Mouse (Mus musculus): ENCODE measurements around the gene Fam227b.

Gene Fam227b

GRCm38 (mm10) chr2:126062876-126063275 is 88.9 kb downstream of the Fam227b start:
- no peak for DNase-seq (ENCODE audit: extremely low read depth, insufficient read length, low spot score)

GRCm38 (mm10) chr2:126061037-126061773 is 90.6 kb downstream of the Fam227b start:
- no peak for DNase-seq (ENCODE audit: extremely low read depth, insufficient read length, low spot score)

GRCm38 (mm10) chr2:126060595-126060994 is 91.2 kb downstream of the Fam227b start:
- no peak for DNase-seq (ENCODE audit: extremely low read depth, insufficient read length, low spot score)

GRCm38 (mm10) chr2:126053657-126054056 is 98.1 kb downstream of the Fam227b start:
- DNase-seq (ENCODE audit: extremely low read depth, insufficient read length, low spot score) = no peak

- DNase-seq (ENCODE audit: extremely low read depth, insufficient read length, low spot score) = no peak
These were observed 98.9 kb downstream of the Fam227b start for GRCm38 (mm10) chr2:126052749-126053557.

DNA sequence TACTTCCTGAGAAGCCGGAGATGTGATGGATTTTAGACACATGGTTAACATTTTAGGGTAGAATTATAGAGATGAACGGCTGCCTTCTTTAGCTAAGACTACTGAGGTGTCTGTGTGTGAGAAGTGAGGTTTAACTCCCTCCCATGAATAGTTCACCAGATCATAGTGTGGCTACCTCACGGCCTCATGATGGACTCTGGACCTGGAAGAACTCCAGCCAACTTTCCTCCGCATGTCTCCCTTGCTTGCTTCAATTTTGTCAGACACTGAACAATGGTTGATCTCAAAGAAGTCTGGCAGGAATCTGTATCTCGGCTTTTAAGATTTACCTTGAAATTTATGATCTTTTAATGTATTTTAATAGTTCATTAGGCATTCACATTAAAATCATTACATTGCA is 106.2 kb downstream of the Fam227b start:
- DNase-seq (ENCODE audit: extremely low read depth, insufficient read length, low spot score) = no peak

- no peak for DNase-seq (ENCODE audit: extremely low read depth, insufficient read length, low spot score)
These were observed 109.1 kb downstream of the Fam227b start for GRCm38 (mm10) chr2:126042674-126043073.

DNA sequence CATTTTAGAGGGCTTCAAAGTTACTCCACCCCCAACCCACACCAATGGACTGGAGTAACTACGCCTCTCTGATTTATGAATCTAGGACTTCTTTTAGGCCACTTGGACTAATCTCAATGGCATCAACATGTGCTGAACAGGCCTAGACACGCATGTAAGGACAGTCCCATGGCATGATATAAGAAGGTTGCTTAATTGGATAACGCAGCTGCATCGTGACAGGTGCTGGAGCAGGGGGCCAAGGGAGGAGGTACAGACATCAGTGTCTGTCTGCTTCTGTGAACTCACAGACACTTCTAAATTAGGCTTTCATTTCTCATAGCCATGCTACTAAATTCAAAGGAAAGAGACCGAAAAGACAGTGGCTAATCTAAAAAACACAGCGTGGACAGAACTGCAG is 110.6 kb downstream of the Fam227b start:
- no peak for DNase-seq (ENCODE audit: extremely low read depth, insufficient read length, low spot score)

- no peak for DNase-seq (ENCODE audit: extremely low read depth, insufficient read length, low spot score)
These were observed 111.2 kb downstream of the Fam227b start for GRCm38 (mm10) chr2:126040651-126041050.

DNA sequence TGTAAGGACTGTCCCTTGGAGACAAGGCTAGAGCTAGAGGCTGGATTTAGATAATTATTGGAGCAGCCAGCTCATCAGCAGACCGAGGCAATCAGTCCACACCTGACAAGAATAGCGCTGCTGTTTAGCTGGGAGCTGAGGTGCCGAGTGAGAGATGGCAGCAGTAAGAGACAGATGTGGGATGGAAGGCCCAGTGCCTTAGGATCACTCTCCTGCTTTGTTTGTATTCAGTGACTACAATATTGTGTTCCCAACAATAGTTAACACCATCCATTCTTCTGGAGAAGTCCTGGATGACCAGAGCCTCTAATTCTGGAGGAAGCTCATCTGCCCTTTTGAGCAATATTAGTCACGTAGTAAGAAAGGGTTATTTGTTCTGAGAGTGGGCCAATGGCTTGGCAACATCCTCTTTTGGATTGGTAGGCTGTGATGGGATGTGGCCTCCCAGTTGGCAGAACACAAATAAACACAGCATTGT is 112.4 kb downstream of the Fam227b start:
- peak; percentile 34 for DNase-seq (ENCODE audit: extremely low read depth, insufficient read length, low spot score)

GRCm38 (mm10) chr2:126038221-126039000 is 113.4 kb downstream of the Fam227b start:
- no peak for DNase-seq (ENCODE audit: extremely low read depth, insufficient read length, low spot score)

DNA sequence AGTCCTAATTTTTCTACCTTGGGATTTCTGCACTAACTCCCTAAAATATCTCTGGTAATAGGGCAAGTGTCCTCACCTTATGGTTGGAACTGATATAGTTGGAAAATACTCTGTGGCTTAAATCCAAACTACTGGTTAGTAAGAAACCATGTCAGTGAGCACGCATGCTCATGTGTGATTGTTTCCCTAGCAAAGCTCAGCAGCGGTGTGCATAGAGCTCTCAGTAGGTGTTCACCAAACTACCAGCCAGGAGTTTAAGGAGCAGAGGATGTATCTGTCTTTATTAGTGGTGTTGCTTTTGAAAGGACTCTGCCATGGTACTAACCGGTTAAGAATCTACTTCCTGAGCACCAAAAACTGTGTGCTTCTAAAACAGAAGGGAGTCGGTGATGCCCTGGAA is 115.7 kb downstream of the Fam227b start:
- DNase-seq (ENCODE audit: extremely low read depth, insufficient read length, low spot score) = no peak

DNA sequence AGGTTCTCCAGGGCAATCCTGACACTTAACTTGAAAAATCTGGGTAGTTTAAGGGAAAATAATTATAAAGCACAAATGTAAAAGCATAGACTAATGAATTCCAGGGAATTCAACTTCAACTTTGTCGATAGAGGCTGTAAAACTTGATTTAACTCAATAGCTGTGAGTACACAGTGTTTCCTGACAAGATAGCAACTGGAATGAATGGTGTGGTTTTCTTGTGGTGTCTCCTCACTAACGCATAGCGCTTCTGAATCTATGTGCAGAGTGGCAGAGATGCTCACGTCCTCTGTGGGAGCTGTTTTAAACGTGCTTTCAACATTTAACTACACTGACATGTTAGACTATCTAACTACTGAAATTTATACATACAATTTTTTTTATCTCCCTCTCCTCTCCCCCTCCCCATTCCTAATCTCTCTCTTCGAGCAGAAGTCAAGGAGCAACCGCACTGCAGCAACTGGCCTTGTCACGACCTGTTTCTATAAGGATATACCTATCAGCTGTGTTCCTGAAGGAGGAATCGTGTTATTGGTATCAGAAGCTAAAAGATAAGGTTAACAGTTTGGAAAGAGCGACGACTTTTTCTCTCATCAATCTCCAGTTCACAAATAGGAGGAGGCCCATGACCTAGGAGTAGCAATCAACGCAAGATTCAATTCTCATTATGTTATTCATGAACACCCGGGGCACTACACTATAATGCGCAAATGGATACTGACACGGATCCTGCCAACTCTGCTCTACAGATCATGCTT is 116.6 kb downstream of the Fam227b start:
- DNase-seq (ENCODE audit: extremely low read depth, insufficient read length, low spot score) = no peak

DNA sequence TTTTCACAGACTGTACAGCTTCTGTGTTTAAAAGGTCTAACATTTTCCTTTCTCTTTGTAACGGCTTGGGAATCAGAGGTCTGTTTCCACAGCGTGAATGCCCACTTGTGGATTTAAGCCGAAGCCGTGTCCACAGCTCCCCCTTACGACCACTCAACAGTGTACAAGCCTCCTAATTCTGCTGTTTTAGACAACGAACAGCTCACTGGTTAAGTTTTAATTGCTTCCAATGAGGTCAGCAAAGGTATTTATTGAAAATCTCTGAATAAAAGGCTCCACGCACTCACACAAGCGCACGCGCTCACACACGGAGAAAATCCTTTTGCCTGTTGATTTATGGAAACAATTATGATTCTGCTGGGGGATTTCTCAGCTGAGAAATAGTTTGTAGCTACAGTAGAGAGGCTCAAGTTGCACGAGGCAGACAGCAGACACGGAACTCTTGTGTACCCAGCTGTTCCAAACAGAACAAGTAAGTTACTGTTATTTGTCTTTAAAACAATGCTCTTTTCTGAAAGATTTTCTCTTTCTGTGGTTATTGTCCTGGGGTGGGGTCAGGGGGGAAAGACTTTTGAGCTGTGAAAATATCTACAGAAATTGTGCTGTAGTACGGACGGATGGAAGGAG is 117.3 kb downstream of the Fam227b start, which contains the start of gene Fgf7:
TSS of gene Fgf7 (plus strand) at position 280 of the 627 bp plus-strand sequence.
- DNase-seq (ENCODE audit: extremely low read depth, insufficient read length, low spot score) = no peak

DNA sequence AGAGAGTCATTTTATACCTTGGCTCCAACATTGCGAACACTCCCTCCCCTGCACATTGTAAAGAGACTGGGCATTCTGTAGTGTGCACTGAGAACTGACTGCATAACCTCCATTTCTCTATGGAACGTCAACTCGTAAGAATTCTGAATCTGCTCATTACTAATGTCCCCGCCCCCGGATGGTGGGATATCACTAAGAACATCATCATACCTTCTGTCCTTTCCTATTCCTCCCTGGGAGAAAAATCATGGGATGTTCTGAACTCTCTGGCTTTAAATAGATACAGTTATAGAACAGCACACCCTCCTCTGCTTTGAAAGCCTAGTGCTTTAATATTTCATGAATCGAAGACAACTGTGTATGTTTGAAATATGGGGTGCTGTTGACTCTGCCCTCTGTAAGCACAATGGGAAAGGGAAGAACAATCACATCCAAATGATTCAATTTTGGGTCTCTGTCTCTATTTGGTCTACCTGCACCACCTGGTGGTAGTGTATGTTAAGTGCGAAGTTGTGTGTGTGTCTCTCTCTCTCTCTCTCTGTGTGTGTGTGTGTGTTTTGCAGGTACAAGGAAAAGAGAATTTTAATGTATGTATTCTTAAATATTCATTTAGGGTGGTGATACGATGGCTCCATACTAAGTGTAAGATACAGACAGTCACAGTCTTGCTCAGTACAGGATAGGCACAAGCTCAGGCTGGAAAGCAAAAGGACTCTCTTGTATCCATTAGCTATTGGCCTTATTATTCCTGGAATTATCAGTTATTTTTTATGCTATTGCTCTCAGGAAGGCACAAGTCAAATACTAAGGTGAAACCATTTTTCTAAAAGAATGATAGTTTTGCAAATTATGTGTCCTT is 118.5 kb downstream of the Fam227b start:
- peak; percentile 23 for DNase-seq (ENCODE audit: extremely low read depth, insufficient read length, low spot score)

- peak; percentile 70 for DNase-seq (ENCODE audit: extremely low read depth, insufficient read length, low spot score)
These were observed 120.5 kb downstream of the Fam227b start for GRCm38 (mm10) chr2:126031186-126031900.

- DNase-seq (ENCODE audit: extremely low read depth, insufficient read length, low spot score) = no peak
These were observed 135.9 kb downstream of the Fam227b start for GRCm38 (mm10) chr2:126015763-126016473.

All from 3134 (cell line).